Mouse (Mus musculus): ENCODE measurements around the gene Grb10.

DNA sequence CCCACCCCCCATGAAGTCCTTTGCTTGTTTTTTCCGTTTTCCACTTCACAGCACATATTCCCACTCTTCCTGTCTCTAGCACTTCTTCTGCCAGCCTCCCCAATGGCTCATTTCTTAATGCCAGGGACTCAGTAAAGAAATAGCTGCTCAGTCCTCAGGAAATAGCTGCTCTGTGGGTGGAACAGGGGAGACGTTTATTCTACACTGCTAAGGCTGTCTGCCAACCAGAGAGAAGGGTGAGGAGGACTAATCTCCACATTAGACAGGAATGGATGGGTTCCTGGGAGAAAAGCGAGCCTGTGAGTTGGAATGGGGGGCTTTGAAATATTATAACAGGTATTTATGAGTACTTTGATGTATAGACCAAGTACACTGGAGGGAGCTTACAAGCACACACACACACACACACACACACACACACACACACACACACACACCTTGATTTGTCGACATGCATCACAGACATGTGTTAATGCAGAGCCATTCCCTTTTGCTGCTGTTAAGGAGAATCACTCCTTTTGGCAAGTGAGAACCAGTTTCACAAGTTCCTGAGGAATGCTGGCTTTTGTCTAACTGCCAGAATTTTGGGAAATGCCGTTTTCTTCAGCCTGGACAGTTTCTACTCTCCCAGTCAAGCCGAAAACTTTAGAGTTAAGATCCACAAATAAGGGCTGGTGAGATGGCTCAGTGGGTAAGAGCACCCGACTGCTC is 130.6 kb downstream of the Grb10 start:
- TF ChIP-seq EP300 (IDR thresholded peaks at IDR 0.05; ENCODE audit: low read depth) (no peak), CTCF (IDR thresholded peaks at IDR 0.05; ENCODE audit: low read depth) (no peak)

Measured in liver, postnatal 0 days (tissue).